29 mouse cellular contexts compared by ENCODE assay signal in genomic region chr4:7513081-7513480, GRCm38 (mm10).
DNase-seq lines count a peak whose midpoint lies in the region; ATAC-seq and TF ChIP-seq lines count a peak whose summit lies in the region.
"Had no signal": no experiment of that assay in that cellular context is flagged by ENCODE, and none has a peak within 500 bp of the region (broad histone marks: within the 10 kb centered on the region; RNA-seq: fewer than 3 reads in every experiment).

No protein-coding gene starts in this region.

- H3K4me1 ChIP-seq in embryonic fibroblast, embryonic 13.5 days (ENCODE audit: control insufficient read depth, insufficient read depth, low read length): no peaks in the 10 kb centered on the region
- no peaks in the 10 kb centered on the region for H3K4me1 ChIP-seq in midbrain, embryonic 16.5 days (ENCODE audit: control insufficient read depth, insufficient read depth, low read length)
- H3K4me1 ChIP-seq: forebrain, embryonic 12.5 days; heart, embryonic 10.5 days; heart, embryonic 13.5 days had no signal

- H3K9ac ChIP-seq in midbrain, embryonic 16.5 days (ENCODE audit: low read depth, low read length): no peak overlapping the region
- H3K9ac ChIP-seq: forebrain, embryonic 12.5 days; forebrain, postnatal 0 days; heart, embryonic 13.5 days; hindbrain, embryonic 14.5 days had no signal

- DNase-seq in 3134 (ENCODE audit: extremely low read depth, insufficient read length, low spot score) (peak; percentile 73), 3T3-L1 (ENCODE audit: low read depth, low spot score) (peak; percentile 87), NIH3T3 (ENCODE audit: low read depth) (peak; percentile 5)
- DNase-seq in cerebellum, postnatal 36 days: no peak
- DNase-seq: adrenal gland, adult 2 months; adrenal gland, postnatal 14 days; B cell, adult 2 months; cerebellum, adult 18-20 months; cerebellum, postnatal 10 days; forebrain, postnatal 0 days; gastrocnemius, postnatal 10 days; gastrocnemius, postnatal 36 days; heart, adult 2 months; heart, postnatal 14 days; heart, postnatal 4 days; kidney, adult 18-20 months; kidney, adult 9 months had no signal

- no peaks in the 10 kb centered on the region for H3K27me3 ChIP-seq in midbrain, embryonic 16.5 days (ENCODE audit: control insufficient read depth, insufficient read depth, low read depth, low read length)
- H3K27me3 ChIP-seq: forebrain, embryonic 12.5 days; heart, embryonic 13.5 days; Patski had no signal

- no peaks in the 10 kb centered on the region for H3K36me3 ChIP-seq in midbrain, embryonic 16.5 days (ENCODE audit: control insufficient read depth, insufficient read depth, low read length)
- H3K36me3 ChIP-seq: forebrain, embryonic 12.5 days; heart, embryonic 10.5 days; heart, embryonic 13.5 days had no signal

- 84% methylated on average over 1 of the region's 1 CpGs for WGBS in midbrain, embryonic 16.5 days

- H3K9me3 ChIP-seq in midbrain, embryonic 16.5 days (replicated peaks; ENCODE audit: control insufficient read depth, low read length, poor library complexity, severe bottlenecking): no peaks in the 10 kb centered on the region
- H3K9me3 ChIP-seq: forebrain, embryonic 12.5 days; heart, embryonic 10.5 days; heart, embryonic 13.5 days had no signal

- H3K4me3 ChIP-seq in embryonic fibroblast, embryonic 13.5 days (ENCODE audit: insufficient read depth, low read length): no peak overlapping the region
- no peak overlapping the region for H3K4me3 ChIP-seq in midbrain, embryonic 16.5 days (ENCODE audit: low read depth, low read length)
- H3K4me3 ChIP-seq: forebrain, embryonic 12.5 days; heart, adult 2 months; heart, embryonic 10.5 days; heart, embryonic 13.5 days had no signal

- peak overlapping the region; percentile 52; the same call in 1 of the 2 replicates for H3K27ac ChIP-seq in embryonic fibroblast, embryonic 13.5 days (ENCODE audit: insufficient read depth, low read length)
- no peak overlapping the region for H3K27ac ChIP-seq in midbrain, embryonic 16.5 days (ENCODE audit: low read length)
- H3K27ac ChIP-seq: forebrain, embryonic 12.5 days; heart, adult 2 months; heart, embryonic 10.5 days; heart, embryonic 13.5 days; hindbrain, embryonic 14.5 days; hindbrain, postnatal 0 days had no signal

- TF ChIP-seq CTCF in embryonic fibroblast, embryonic 13.5 days (IDR thresholded peaks at IDR 0.05; ENCODE audit: borderline replicate concordance, insufficient read depth, low read length): no peak

- no peak for TF ChIP-seq POLR2A in embryonic fibroblast, embryonic 13.5 days (IDR thresholded peaks at IDR 0.05; ENCODE audit: low read depth, low read length)

- no peak for ATAC-seq in activated CD4-positive, CD25-positive, alpha-beta regulatory T cell, adult 4 months
- ATAC-seq in midbrain, embryonic 16.5 days: no peak
- ATAC-seq: CD4-positive, CD25-positive, alpha-beta regulatory T cell, adult 4 months; forebrain, postnatal 0 days; hindbrain, postnatal 0 days; inflammation-experienced regulatory T-cells, adult 6 months; intestine, embryonic 16.5 days; Patski had no signal

- no peak overlapping the region for H3K4me2 ChIP-seq in midbrain, embryonic 16.5 days (ENCODE audit: low read length)
- H3K4me2 ChIP-seq: forebrain, embryonic 12.5 days; heart, embryonic 13.5 days; hindbrain, embryonic 14.5 days had no signal

Comparison
In these comparisons a context has a peak if more than half of its experiments do, and no peak if none do; other contexts are left out.
1. DNase-seq: peak in 3134 (single experiment), 3T3-L1 (single experiment) and NIH3T3 (single experiment); none in cerebellum, postnatal 36 days (0 of 2).